Comparison of ENCODE assay signal across 8 mouse cellular contexts in the genomic region with DNA sequence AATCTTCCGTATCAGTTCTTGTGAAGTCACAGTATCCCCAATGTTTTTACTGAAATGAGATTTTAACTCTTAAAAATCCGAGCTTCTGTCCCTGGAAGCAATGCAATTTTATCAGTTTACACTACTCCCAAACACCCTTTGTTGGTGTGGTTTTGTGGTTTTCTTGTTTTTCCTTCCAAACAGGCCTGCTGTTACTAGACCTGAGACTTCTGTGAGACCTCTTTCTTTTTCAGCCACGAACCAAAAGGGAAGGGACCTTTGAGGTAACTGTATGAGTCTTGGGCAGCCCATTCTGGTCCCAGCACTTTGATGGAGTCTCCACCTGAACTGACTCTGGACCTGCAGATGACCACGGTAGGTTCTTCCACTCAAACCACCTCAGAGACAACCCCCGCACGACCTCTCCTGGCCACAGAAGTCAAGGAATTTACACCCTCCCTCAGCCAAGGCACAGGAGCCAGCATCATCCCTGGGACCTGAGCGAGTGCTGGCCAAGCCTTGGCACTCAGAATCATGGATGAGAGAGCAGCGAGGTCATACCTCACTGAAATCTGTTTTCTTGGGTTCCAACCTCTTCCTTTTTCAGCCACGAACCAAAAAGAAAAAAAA. TPM values are rescaled to one million over a fixed set of nuclear protein-coding genes. Genes with fewer than 3 reads are reported as not detected.
A peak's percentile ranks its signal among the peaks of the same experiment; 100 is the strongest.
DNase-seq lines count a peak whose midpoint lies in the region; ATAC-seq and TF ChIP-seq lines count a peak whose summit lies in the region.

No protein-coding gene starts in this region.

- H3K4me2 ChIP-seq in lung, postnatal 0 days (replicated peaks; ENCODE audit: low read depth, low read length): peak overlapping the region; percentile 83
- H3K4me2 ChIP-seq in hindbrain, embryonic 12.5 days (replicated peaks): peak overlapping the region; percentile 89
- H3K4me2 ChIP-seq in midbrain, postnatal 0 days (ENCODE audit: low read depth, low read length, poor library complexity, severe bottlenecking): peak overlapping the region; percentile 98

- no peak for TF ChIP-seq EP300 in lung, postnatal 0 days (IDR thresholded peaks at IDR 0.05)

- H3K27me3 ChIP-seq in lung, postnatal 0 days (replicated peaks; ENCODE audit: insufficient read depth, low read length): no peaks in the 10 kb centered on the region
- peaks cover 17% of the 10 kb centered on the region for H3K27me3 ChIP-seq in hindbrain, embryonic 12.5 days
- peaks cover 4% of the 10 kb centered on the region for H3K27me3 ChIP-seq in midbrain, postnatal 0 days (ENCODE audit: insufficient read depth, low read length)

- H3K4me3 ChIP-seq in lung, postnatal 0 days (ENCODE audit: low read depth, low read length): peak overlapping the region; percentile 74
- peak overlapping the region; percentile 79 for H3K4me3 ChIP-seq in hindbrain, embryonic 12.5 days
- H3K4me3 ChIP-seq in midbrain, postnatal 0 days (ENCODE audit: low read depth, low read length): peak overlapping the region; percentile 88

- peak; percentile 27 for DNase-seq in CD4-positive, CD25-positive, alpha-beta regulatory T cell, adult 2 months (ENCODE audit: low read depth, low spot score)
- DNase-seq in lung, postnatal 0 days (ENCODE audit: low spot score): no peak
- DNase-seq in lung, postnatal 25 days (ENCODE audit: low spot score): no peak
- DNase-seq in midbrain, postnatal 0 days (ENCODE audit: low spot score): no peak
- DNase-seq in spleen, postnatal 14 days (ENCODE audit: low spot score in 2 of 2): no peak
- DNase-seq in right cerebral cortex, postnatal 14 days: no peak

- peak; percentile 49 for TF ChIP-seq CTCF in lung, postnatal 0 days (IDR thresholded peaks at IDR 0.05)
- TF ChIP-seq CTCF in midbrain, postnatal 0 days (IDR thresholded peaks at IDR 0.05): no peak

- no peak for ATAC-seq in CD4-positive, CD25-positive, alpha-beta regulatory T cell, adult 4 months
- ATAC-seq in lung, postnatal 0 days: no peak
- no peak for ATAC-seq in hindbrain, embryonic 12.5 days (ENCODE audit: low FRiP score)
- no peak for ATAC-seq in midbrain, postnatal 0 days (ENCODE audit: low FRiP score)

- WGBS in lung, postnatal 0 days: 18% methylated on average over 9 of the region's 9 CpGs
- 20% methylated on average over 9 of the region's 9 CpGs for WGBS in hindbrain, embryonic 12.5 days
- WGBS in midbrain, postnatal 0 days: 24% methylated on average over 9 of the region's 9 CpGs

- no peaks in the 10 kb centered on the region for H3K9me3 ChIP-seq in lung, postnatal 0 days (ENCODE audit: low read length)
- H3K9me3 ChIP-seq in hindbrain, embryonic 12.5 days (replicated peaks): no peaks in the 10 kb centered on the region
- no peaks in the 10 kb centered on the region for H3K9me3 ChIP-seq in midbrain, postnatal 0 days (ENCODE audit: low read length)

- no peak overlapping the region for H3K9ac ChIP-seq in lung, postnatal 0 days (replicated peaks; ENCODE audit: low read depth)
- no peak overlapping the region for H3K9ac ChIP-seq in hindbrain, embryonic 12.5 days
- H3K9ac ChIP-seq in midbrain, postnatal 0 days (replicated peaks; ENCODE audit: low read length, poor library complexity, severe bottlenecking): no peak overlapping the region

- H3K27ac ChIP-seq in lung, postnatal 0 days (ENCODE audit: low read length): no peak overlapping the region
- no peak overlapping the region for H3K27ac ChIP-seq in hindbrain, embryonic 12.5 days
- H3K27ac ChIP-seq in midbrain, postnatal 0 days (ENCODE audit: low read depth, low read length): no peak overlapping the region

- H3K36me3 ChIP-seq in lung, postnatal 0 days (ENCODE audit: insufficient read depth, low read length): no peaks in the 10 kb centered on the region
- H3K36me3 ChIP-seq in hindbrain, embryonic 12.5 days: no peaks in the 10 kb centered on the region
- H3K36me3 ChIP-seq in midbrain, postnatal 0 days (ENCODE audit: insufficient read depth, low read length): no peaks in the 10 kb centered on the region

- 0 out of 2 replicates have a peak, but pooled peaks cover 3% of the 10 kb centered on the region for H3K4me1 ChIP-seq in lung, postnatal 0 days (ENCODE audit: insufficient read depth, low read depth, low read length)
- H3K4me1 ChIP-seq in hindbrain, embryonic 12.5 days: peaks cover 7% of the 10 kb centered on the region
- H3K4me1 ChIP-seq in midbrain, postnatal 0 days (ENCODE audit: insufficient read depth, low read length): peaks cover 4% of the 10 kb centered on the region; the same call in 1 of the 2 replicates

RNA-seq across cellular contexts. Expression of gene Ust, which starts 1.6 kb away (rescaled TPM):
- polyA plus RNA-seq in CD4-positive, CD25-positive, alpha-beta regulatory T cell, adult 4 months (2017; shearing (Covaris generic)): under 1 TPM; 0.44 to 0.63 TPM
- 6.3 and 6.8 TPM in 2 replicates for polyA plus RNA-seq in lung, postnatal 0 days (2015; fragmentation: Nextera tagmentation; extraction: Ambion mirVana)
- 4.4 and 5.7 TPM in 2 replicates for polyA plus RNA-seq in hindbrain, embryonic 12.5 days (2016; fragmentation: Nextera tagmentation; extraction: Ambion mirVana)
- 8.0 and 8.1 TPM in 2 replicates for total RNA-seq in midbrain, postnatal 0 days (2014; rRNA removed)
- polyA plus RNA-seq in midbrain, postnatal 0 days (2015; fragmentation: Nextera tagmentation; extraction: Ambion mirVana): 4.2 and 5.0 TPM in 2 replicates
